Mouse (Mus musculus) myocyte (in vitro differentiated cells): ENCODE measurements at regions not wholly inside any gene's neighbourhood (a gene's known extent, or its start where the extent isn't known, plus 50 kb on each side); places are given as distances from the start of the nearest gene placed in this dataset.

Source experiments
- CEBPB ChIP-seq: IDR thresholded peaks from 2 replicates; pipeline ENCODE4 v1.6.1; 2011; ENCODE audit warnings: mild to moderate bottlenecking, moderate library complexity; ENCODE audit not compliant: poor library complexity, insufficient read depth, severe bottlenecking
- E2F4 ChIP-seq: IDR thresholded peaks from one replicate; pipeline ENCODE4 v1.6.1; 2011; ENCODE audit warnings: mild to moderate bottlenecking, control low read depth, moderate library complexity; ENCODE audit not compliant: insufficient read depth
- MAX ChIP-seq: IDR thresholded peaks from one replicate; pipeline ENCODE4 v1.6.1; 2011; ENCODE audit warnings: low read depth, mild to moderate bottlenecking, control low read depth

GRCm38 (mm10) chr12:110228011-110228411 is 50.9 kb upstream of the Dio3 start:
- no peak for TF ChIP-seq E2F4
- no peak for TF ChIP-seq MAX
- no peak for TF ChIP-seq CEBPB
